Mouse (Mus musculus): ENCODE data around the gene Src.

GRCm38 (mm10) chr2:157493240-157493639 lies 75.0 kb downstream of the Src start:
- no peak for TF ChIP-seq CTCF (IDR thresholded peaks at IDR 0.05)
- TF ChIP-seq EP300 (IDR thresholded peaks at IDR 0.05): no peak
